Mouse (Mus musculus): Measurements from ENCODE around the gene Iqsec1. TPM values are rescaled to one million over a fixed set of nuclear protein-coding genes. Genes with fewer than 3 reads are reported as not detected.

Iqsec1 gene
- total and polyA plus RNA-seq, 2 experiments, result 8.9 to 69.3 TPM

DNA sequence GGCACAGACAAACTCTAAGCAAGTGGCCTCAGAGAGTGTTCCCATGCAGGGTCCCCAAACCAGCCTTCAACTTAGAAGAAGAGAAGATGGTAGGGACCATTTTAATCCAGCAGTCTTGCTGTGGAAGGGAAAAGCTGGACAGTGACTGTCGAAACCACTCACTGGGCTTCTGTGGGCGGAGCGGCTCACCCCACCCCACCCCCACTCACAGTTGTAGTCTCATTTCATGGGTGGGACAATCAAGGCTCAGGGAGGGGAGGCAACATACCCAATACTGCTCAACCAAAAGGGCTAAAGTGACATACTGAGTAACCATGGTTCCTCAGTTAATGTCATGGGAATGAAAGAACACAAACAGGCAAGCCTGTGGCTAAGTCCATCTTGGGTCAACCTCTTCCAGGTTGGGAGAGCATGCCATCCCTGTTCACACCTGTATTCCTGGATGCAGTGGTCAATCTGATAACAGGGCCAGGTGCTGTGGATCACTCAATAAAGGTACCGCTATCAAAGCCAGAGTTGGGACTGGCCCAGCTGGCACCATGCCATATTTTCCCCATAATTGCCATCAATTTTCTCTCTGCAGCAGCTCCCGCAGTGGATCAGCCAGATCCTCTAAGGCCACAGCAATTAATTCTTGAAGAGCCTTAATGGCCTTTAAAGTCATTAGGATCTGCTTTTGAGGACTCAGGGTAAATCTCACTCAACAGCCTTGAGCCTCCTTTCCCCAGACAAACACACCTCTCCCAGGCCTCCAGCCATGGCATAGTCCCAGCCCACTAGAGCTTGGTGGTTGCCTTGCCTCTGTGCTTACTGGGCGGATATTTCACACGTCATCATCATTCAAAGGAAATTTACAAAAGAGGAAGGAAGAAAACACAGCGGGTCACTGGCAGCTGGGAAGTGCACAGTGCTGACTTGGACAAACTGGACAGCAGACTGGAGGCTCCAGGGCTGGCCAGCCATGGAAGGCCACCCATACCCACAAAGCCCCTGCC, 275.7 kb downstream of the Iqsec1 start:
- peak overlapping the region; percentile 73 for H3K27ac ChIP-seq (replicated peaks; ENCODE audit: insufficient read depth, low read depth, low read length)
- H3K4me3 ChIP-seq (ENCODE audit: insufficient read depth, low read depth, low read length), result no peak overlapping the region
- no peaks in the 10 kb centered on the region for H3K27me3 ChIP-seq (ENCODE audit: control insufficient read depth, insufficient read depth, low read length)
- TF ChIP-seq CTCF (IDR thresholded peaks at IDR 0.05; ENCODE audit: low read depth, low read length) (no peak), POLR2A (IDR thresholded peaks at IDR 0.05; ENCODE audit: extremely low read depth, insufficient read depth, low read length) (0 out of 2 replicates have a peak, but pooled peaks have one; percentile 18)
- peak overlapping the region; percentile 20 for H3K9ac ChIP-seq (ENCODE audit: low read depth, low read length)
- peaks cover 43% of the 10 kb centered on the region for H3K4me1 ChIP-seq (ENCODE audit: control insufficient read depth, insufficient read depth, low read length)
- DNase-seq (ENCODE audit: extremely low read depth, low read depth, low spot score), result peak; percentile 82
- no peaks in the 10 kb centered on the region for H3K36me3 ChIP-seq (ENCODE audit: control insufficient read depth, insufficient read depth, low read length)
- WGBS, result 22% methylated on average over 8 of the region's 8 CpGs
- peaks cover 46% of the 10 kb centered on the region for H3K79me2 ChIP-seq (ENCODE audit: control insufficient read depth, insufficient read depth, low read length)

GRCm38 (mm10) chr6:90712063-90712462, 276.4 kb downstream of the Iqsec1 start:
- H3K4me3 ChIP-seq (ENCODE audit: insufficient read depth, low read depth, low read length), result no peak overlapping the region
- TF ChIP-seq POLR2A (IDR thresholded peaks at IDR 0.05; ENCODE audit: extremely low read depth, insufficient read depth, low read length), result no peak
- no peak for TF ChIP-seq CTCF (IDR thresholded peaks at IDR 0.05; ENCODE audit: low read depth, low read length)
- H3K9ac ChIP-seq (ENCODE audit: low read depth, low read length), result no peak overlapping the region
- 25% methylated on average over 3 of the region's 3 CpGs for WGBS
- H3K27me3 ChIP-seq (ENCODE audit: control insufficient read depth, insufficient read depth, low read length), result no peaks in the 10 kb centered on the region
- peaks cover 46% of the 10 kb centered on the region for H3K79me2 ChIP-seq (ENCODE audit: control insufficient read depth, insufficient read depth, low read length)
- no peak for DNase-seq (ENCODE audit: extremely low read depth, low read depth, low spot score)
- peaks cover 49% of the 10 kb centered on the region for H3K4me1 ChIP-seq (ENCODE audit: control insufficient read depth, insufficient read depth, low read length)
- H3K27ac ChIP-seq (replicated peaks; ENCODE audit: insufficient read depth, low read depth, low read length), result peak overlapping the region; percentile 73
- no peaks in the 10 kb centered on the region for H3K36me3 ChIP-seq (ENCODE audit: control insufficient read depth, insufficient read depth, low read length)

GRCm38 (mm10) chr6:90711476-90712035, 276.9 kb downstream of the Iqsec1 start:
- H3K27ac ChIP-seq (replicated peaks; ENCODE audit: insufficient read depth, low read depth, low read length), result peak overlapping the region; percentile 73
- no peak for TF ChIP-seq POLR2A (IDR thresholded peaks at IDR 0.05; ENCODE audit: extremely low read depth, insufficient read depth, low read length)
- TF ChIP-seq CTCF (IDR thresholded peaks at IDR 0.05; ENCODE audit: low read depth, low read length), result no peak
- H3K9ac ChIP-seq (ENCODE audit: low read depth, low read length), result no peak overlapping the region
- H3K79me2 ChIP-seq (ENCODE audit: control insufficient read depth, insufficient read depth, low read length), result peaks cover 46% of the 10 kb centered on the region
- no peaks in the 10 kb centered on the region for H3K27me3 ChIP-seq (ENCODE audit: control insufficient read depth, insufficient read depth, low read length)
- H3K4me3 ChIP-seq (ENCODE audit: insufficient read depth, low read depth, low read length), result no peak overlapping the region
- WGBS, result 30% methylated on average over 12 of the region's 12 CpGs
- no peaks in the 10 kb centered on the region for H3K36me3 ChIP-seq (ENCODE audit: control insufficient read depth, insufficient read depth, low read length)
- no peak for DNase-seq (ENCODE audit: extremely low read depth, low read depth, low spot score)
- peaks cover 53% of the 10 kb centered on the region for H3K4me1 ChIP-seq (ENCODE audit: control insufficient read depth, insufficient read depth, low read length)

- Histone ChIP-seq H3K4me1 (ENCODE audit: control insufficient read depth, insufficient read depth, low read length) (peaks cover 58% of the 10 kb centered on the region), H3K27ac (replicated peaks; ENCODE audit: insufficient read depth, low read depth, low read length) (no peak overlapping the region), H3K36me3 (ENCODE audit: control insufficient read depth, insufficient read depth, low read length) (no peaks in the 10 kb centered on the region), H3K9ac (ENCODE audit: low read depth, low read length) (no peak overlapping the region), H3K27me3 (ENCODE audit: control insufficient read depth, insufficient read depth, low read length) (no peaks in the 10 kb centered on the region), H3K4me3 (ENCODE audit: insufficient read depth, low read depth, low read length) (no peak overlapping the region), H3K79me2 (ENCODE audit: control insufficient read depth, insufficient read depth, low read length) (peaks cover 41% of the 10 kb centered on the region)
- no peak for DNase-seq (ENCODE audit: extremely low read depth, low read depth, low spot score)
- 79% methylated on average over 5 of the region's 5 CpGs for WGBS
- TF ChIP-seq CTCF (IDR thresholded peaks at IDR 0.05; ENCODE audit: low read depth, low read length), result no peak
- no peak for TF ChIP-seq POLR2A (IDR thresholded peaks at IDR 0.05; ENCODE audit: extremely low read depth, insufficient read depth, low read length)
Observed at GRCm38 (mm10) chr6:90710778-90711177, 277.7 kb downstream of the Iqsec1 start.

GRCm38 (mm10) chr6:90709929-90710777, 278.3 kb downstream of the Iqsec1 start:
- H3K4me3 ChIP-seq (ENCODE audit: insufficient read depth, low read depth, low read length), result no peak overlapping the region
- no peak for DNase-seq (ENCODE audit: extremely low read depth, low read depth, low spot score)
- TF ChIP-seq CTCF (IDR thresholded peaks at IDR 0.05; ENCODE audit: low read depth, low read length) (no peak), POLR2A (IDR thresholded peaks at IDR 0.05; ENCODE audit: extremely low read depth, insufficient read depth, low read length) (no peak)
- no peak overlapping the region for H3K9ac ChIP-seq (ENCODE audit: low read depth, low read length)
- WGBS, result 60% methylated on average over 9 of the region's 9 CpGs
- no peaks in the 10 kb centered on the region for H3K27me3 ChIP-seq (ENCODE audit: control insufficient read depth, insufficient read depth, low read length)
- H3K36me3 ChIP-seq (ENCODE audit: control insufficient read depth, insufficient read depth, low read length), result no peaks in the 10 kb centered on the region
- peaks cover 57% of the 10 kb centered on the region for H3K4me1 ChIP-seq (ENCODE audit: control insufficient read depth, insufficient read depth, low read length)
- no peak overlapping the region for H3K27ac ChIP-seq (replicated peaks; ENCODE audit: insufficient read depth, low read depth, low read length)
- peaks cover 41% of the 10 kb centered on the region for H3K79me2 ChIP-seq (ENCODE audit: control insufficient read depth, insufficient read depth, low read length)
